In the genomic region with DNA sequence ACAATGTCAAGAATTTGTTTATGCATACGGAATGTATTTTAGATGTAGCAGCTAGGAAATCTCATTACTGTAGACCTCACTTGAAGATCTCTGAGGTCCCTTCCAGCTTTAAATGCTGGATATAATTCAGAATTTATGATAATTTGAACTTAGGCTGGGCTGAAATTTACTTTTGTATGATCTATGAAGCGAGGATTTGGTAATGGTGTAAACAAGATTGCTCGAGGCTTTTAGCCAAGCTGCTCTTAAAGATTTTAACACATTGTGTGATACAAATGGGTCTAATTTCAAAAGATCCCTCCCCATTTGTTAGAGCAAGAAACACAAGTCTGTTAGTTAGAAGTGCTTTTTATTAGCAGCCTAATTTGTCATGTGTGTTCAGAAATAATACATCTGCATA, we compare ENCODE assay signal across 19 mouse cellular contexts.
DNase-seq lines count a peak whose midpoint lies in the region; ATAC-seq and TF ChIP-seq lines count a peak whose summit lies in the region.
"Had no signal": no experiment of that assay in that cellular context is flagged by ENCODE, and none has a peak within 500 bp of the region (broad histone marks: within the 10 kb centered on the region; RNA-seq: fewer than 3 reads in every experiment).

No protein-coding gene starts in this region.

- no peaks in the 10 kb centered on the region for H3K27me3 ChIP-seq in intestine, embryonic 15.5 days (replicated peaks)
- no peaks in the 10 kb centered on the region for H3K27me3 ChIP-seq in intestine, postnatal 0 days (replicated peaks; ENCODE audit: control insufficient read depth, insufficient read depth, low read length)
- H3K27me3 ChIP-seq in lung, embryonic 16.5 days (ENCODE audit: control insufficient read depth, insufficient read depth, low read depth, low read length) = no peaks in the 10 kb centered on the region
- no peaks in the 10 kb centered on the region for H3K27me3 ChIP-seq in intestine, embryonic 16.5 days (replicated peaks; ENCODE audit: control insufficient read depth, insufficient read depth, low read length)
- H3K27me3 ChIP-seq: hindbrain, embryonic 12.5 days; hindbrain, embryonic 15.5 days had no signal

- DNase-seq in lung, postnatal 10 days = no peak
- DNase-seq in adrenal gland, postnatal 36 days = no peak
- DNase-seq: adrenal gland, adult 2 months; adrenal gland, postnatal 14 days; cerebellum, adult 18-20 months; cerebellum, adult 9-10 months; cerebellum, postnatal 14 days; gastrocnemius, adult 2 months; gastrocnemius, postnatal 14 days had no signal

- TF ChIP-seq CTCF in intestine, postnatal 0 days (IDR thresholded peaks at IDR 0.05; ENCODE audit: low read depth) = no peak

- H3K9ac ChIP-seq in intestine, embryonic 15.5 days = no peak overlapping the region
- H3K9ac ChIP-seq in intestine, postnatal 0 days (ENCODE audit: low read depth, low read length) = no peak overlapping the region
- H3K9ac ChIP-seq in lung, embryonic 16.5 days (ENCODE audit: low read length) = no peak overlapping the region
- H3K9ac ChIP-seq in intestine, embryonic 16.5 days (ENCODE audit: low read depth, low read length) = no peak overlapping the region
- H3K9ac ChIP-seq: forebrain, postnatal 0 days; hindbrain, embryonic 12.5 days; hindbrain, embryonic 15.5 days had no signal

- WGBS in intestine, embryonic 15.5 days = 48% methylated on average over 3 of the region's 3 CpGs
- WGBS in intestine, postnatal 0 days = 58% methylated on average over 3 of the region's 3 CpGs
- WGBS in lung, embryonic 16.5 days = 32% methylated on average over 3 of the region's 3 CpGs
- WGBS in intestine, embryonic 16.5 days = 51% methylated on average over 3 of the region's 3 CpGs

- no peak overlapping the region for H3K4me2 ChIP-seq in intestine, embryonic 15.5 days (replicated peaks)
- no peak overlapping the region for H3K4me2 ChIP-seq in intestine, postnatal 0 days (replicated peaks; ENCODE audit: low read depth)
- no peak overlapping the region for H3K4me2 ChIP-seq in lung, embryonic 16.5 days (ENCODE audit: low read depth, low read length)
- no peak overlapping the region for H3K4me2 ChIP-seq in intestine, embryonic 16.5 days (ENCODE audit: low read depth, low read length)
- H3K4me2 ChIP-seq: heart, embryonic 11.5 days; hindbrain, embryonic 12.5 days; hindbrain, embryonic 15.5 days had no signal

- no peaks in the 10 kb centered on the region for H3K36me3 ChIP-seq in intestine, embryonic 15.5 days
- no peaks in the 10 kb centered on the region for H3K36me3 ChIP-seq in intestine, postnatal 0 days (ENCODE audit: control insufficient read depth, insufficient read depth)
- no peaks in the 10 kb centered on the region for H3K36me3 ChIP-seq in lung, embryonic 16.5 days (ENCODE audit: control insufficient read depth, insufficient read depth, low read length)
- H3K36me3 ChIP-seq in intestine, embryonic 16.5 days (ENCODE audit: control insufficient read depth, insufficient read depth, low read length) = no peaks in the 10 kb centered on the region
- H3K36me3 ChIP-seq: forebrain, embryonic 10.5 days; hindbrain, embryonic 12.5 days; hindbrain, embryonic 15.5 days had no signal

- no peaks in the 10 kb centered on the region for H3K9me3 ChIP-seq in intestine, embryonic 15.5 days
- no peaks in the 10 kb centered on the region for H3K9me3 ChIP-seq in intestine, postnatal 0 days (ENCODE audit: control insufficient read depth)
- no peaks in the 10 kb centered on the region for H3K9me3 ChIP-seq in lung, embryonic 16.5 days (ENCODE audit: control insufficient read depth, low read length)
- no peaks in the 10 kb centered on the region for H3K9me3 ChIP-seq in intestine, embryonic 16.5 days (ENCODE audit: control insufficient read depth, low read length)
- H3K9me3 ChIP-seq: forebrain, embryonic 10.5 days; hindbrain, embryonic 12.5 days; hindbrain, embryonic 15.5 days had no signal

- peak; percentile 28; the same call in 1 of the 2 replicates for ATAC-seq in intestine, embryonic 15.5 days
- ATAC-seq in intestine, postnatal 0 days = no peak
- ATAC-seq in lung, embryonic 16.5 days (ENCODE audit: low read depth) = peak; percentile 47
- ATAC-seq in intestine, embryonic 16.5 days = peak; percentile 31; the same call in 1 of the 2 replicates
- ATAC-seq: CD4-positive, CD25-positive, alpha-beta regulatory T cell, adult 4 months had no signal

- no peak overlapping the region for H3K4me3 ChIP-seq in intestine, embryonic 15.5 days (replicated peaks)
- H3K4me3 ChIP-seq in intestine, postnatal 0 days (ENCODE audit: low read depth, low read length) = no peak overlapping the region
- no peak overlapping the region for H3K4me3 ChIP-seq in lung, embryonic 16.5 days (ENCODE audit: low read length)
- no peak overlapping the region for H3K4me3 ChIP-seq in intestine, embryonic 16.5 days (ENCODE audit: low read length)
- H3K4me3 ChIP-seq: forebrain, embryonic 10.5 days; gastrocnemius, adult 2 months; hindbrain, embryonic 12.5 days; hindbrain, embryonic 15.5 days had no signal

- no peak overlapping the region for H3K27ac ChIP-seq in intestine, embryonic 15.5 days
- H3K27ac ChIP-seq in intestine, postnatal 0 days (ENCODE audit: low read depth, low read length) = no peak overlapping the region
- H3K27ac ChIP-seq in lung, embryonic 16.5 days (ENCODE audit: low read length) = no peak overlapping the region
- no peak overlapping the region for H3K27ac ChIP-seq in intestine, embryonic 16.5 days (ENCODE audit: low read length)
- H3K27ac ChIP-seq: forebrain, embryonic 10.5 days; gastrocnemius, adult 2 months; hindbrain, embryonic 12.5 days; hindbrain, embryonic 15.5 days had no signal

- no peaks in the 10 kb centered on the region for H3K4me1 ChIP-seq in intestine, embryonic 15.5 days (replicated peaks)
- H3K4me1 ChIP-seq in intestine, postnatal 0 days (replicated peaks; ENCODE audit: control insufficient read depth, insufficient read depth, low read length) = no peaks in the 10 kb centered on the region
- H3K4me1 ChIP-seq in lung, embryonic 16.5 days (replicated peaks; ENCODE audit: control insufficient read depth, insufficient read depth, low read length) = no peaks in the 10 kb centered on the region
- H3K4me1 ChIP-seq in intestine, embryonic 16.5 days (ENCODE audit: control insufficient read depth, insufficient read depth, low read length) = no peaks in the 10 kb centered on the region
- H3K4me1 ChIP-seq: forebrain, embryonic 10.5 days; hindbrain, embryonic 12.5 days; hindbrain, embryonic 15.5 days had no signal
